In the genomic region with DNA sequence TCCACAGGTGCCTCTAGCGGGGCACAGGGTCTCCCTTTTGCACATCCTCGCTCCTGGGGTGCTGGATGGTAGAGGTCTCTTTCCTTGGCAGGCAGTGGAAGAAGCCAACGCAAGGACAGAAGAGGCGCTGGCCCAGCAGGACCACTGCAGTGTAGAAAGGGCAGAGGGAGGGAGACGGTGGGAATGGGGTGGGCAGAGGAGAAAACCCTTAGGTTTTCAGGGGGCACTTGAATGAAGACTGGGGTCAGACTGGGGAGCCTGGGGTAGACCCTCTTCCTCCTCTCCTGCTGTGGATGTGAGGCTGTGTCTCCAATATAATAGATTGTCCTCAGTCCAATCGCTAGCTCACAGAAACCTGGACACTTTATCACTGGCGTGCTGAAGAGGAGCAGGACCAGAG, we compare ENCODE assay signal across 12 mouse cellular contexts. TPM values are rescaled to one million over a fixed set of nuclear protein-coding genes. Genes with fewer than 3 reads are reported as not detected.
DNase-seq lines count a peak whose midpoint lies in the region; ATAC-seq lines count a peak whose summit lies in the region.
"Had no signal": no experiment of that assay in that cellular context is flagged by ENCODE, and none has a peak within 500 bp of the region (broad histone marks: within the 10 kb centered on the region; RNA-seq: fewer than 3 reads in every experiment).

No protein-coding gene starts in this region.

- H3K9me3 ChIP-seq in heart, embryonic 13.5 days = no peaks in the 10 kb centered on the region
- H3K9me3 ChIP-seq in midbrain, embryonic 15.5 days = no peaks in the 10 kb centered on the region
- no peaks in the 10 kb centered on the region for H3K9me3 ChIP-seq in midbrain, embryonic 13.5 days
- H3K9me3 ChIP-seq in intestine, embryonic 16.5 days (ENCODE audit: control insufficient read depth, low read length) = no peaks in the 10 kb centered on the region
- H3K9me3 ChIP-seq in stomach, embryonic 16.5 days (replicated peaks; ENCODE audit: control insufficient read depth, low read length) = no peaks in the 10 kb centered on the region

- peak overlapping the region; percentile 91; the same call in 1 of the 2 replicates for H3K4me2 ChIP-seq in heart, embryonic 13.5 days
- no peak overlapping the region for H3K4me2 ChIP-seq in midbrain, embryonic 15.5 days
- no peak overlapping the region for H3K4me2 ChIP-seq in midbrain, embryonic 13.5 days (replicated peaks)
- no peak overlapping the region; the same call in 1 of the 2 replicates for H3K4me2 ChIP-seq in intestine, embryonic 16.5 days (ENCODE audit: low read depth, low read length)
- H3K4me2 ChIP-seq in stomach, embryonic 16.5 days (ENCODE audit: low read depth, low read length) = peak overlapping the region; percentile 71; the same call in 1 of the 2 replicates

- 0 out of 2 replicates have a peak overlapping the region, but pooled peaks have one; percentile 61 for H3K4me3 ChIP-seq in heart, embryonic 13.5 days
- H3K4me3 ChIP-seq in midbrain, embryonic 15.5 days = 0 out of 2 replicates have a peak overlapping the region, but pooled peaks have one; percentile 47
- no peak overlapping the region for H3K4me3 ChIP-seq in midbrain, embryonic 13.5 days (replicated peaks)
- H3K4me3 ChIP-seq in intestine, embryonic 16.5 days (ENCODE audit: low read length) = peak overlapping the region; percentile 59; the same call in 1 of the 2 replicates
- peak overlapping the region; percentile 57 for H3K4me3 ChIP-seq in stomach, embryonic 16.5 days (replicated peaks; ENCODE audit: low read length)

- H3K4me1 ChIP-seq in heart, embryonic 13.5 days = peaks cover 29% of the 10 kb centered on the region
- peaks cover 32% of the 10 kb centered on the region for H3K4me1 ChIP-seq in midbrain, embryonic 15.5 days
- H3K4me1 ChIP-seq in midbrain, embryonic 13.5 days (replicated peaks) = peaks cover 34% of the 10 kb centered on the region
- peaks cover 26% of the 10 kb centered on the region for H3K4me1 ChIP-seq in intestine, embryonic 16.5 days (ENCODE audit: control insufficient read depth, insufficient read depth, low read length)
- H3K4me1 ChIP-seq in stomach, embryonic 16.5 days (ENCODE audit: control insufficient read depth, insufficient read depth, low read length) = peaks cover 19% of the 10 kb centered on the region

- H3K27ac ChIP-seq in heart, embryonic 13.5 days (replicated peaks) = no peak overlapping the region
- H3K27ac ChIP-seq in midbrain, embryonic 15.5 days = no peak overlapping the region
- no peak overlapping the region for H3K27ac ChIP-seq in midbrain, embryonic 13.5 days
- H3K27ac ChIP-seq in intestine, embryonic 16.5 days (ENCODE audit: low read length) = no peak overlapping the region
- no peak overlapping the region for H3K27ac ChIP-seq in stomach, embryonic 16.5 days (ENCODE audit: low read length)

- H3K36me3 ChIP-seq in heart, embryonic 13.5 days = no peaks in the 10 kb centered on the region
- H3K36me3 ChIP-seq in midbrain, embryonic 15.5 days (replicated peaks) = no peaks in the 10 kb centered on the region
- no peaks in the 10 kb centered on the region for H3K36me3 ChIP-seq in midbrain, embryonic 13.5 days
- no peaks in the 10 kb centered on the region for H3K36me3 ChIP-seq in intestine, embryonic 16.5 days (ENCODE audit: control insufficient read depth, insufficient read depth, low read length)
- no peaks in the 10 kb centered on the region for H3K36me3 ChIP-seq in stomach, embryonic 16.5 days (ENCODE audit: control insufficient read depth, insufficient read depth, low read length)

- DNase-seq in heart, adult 11 months = no peak
- DNase-seq in adipocyte (ENCODE audit: low spot score) = no peak
- DNase-seq in urinary bladder, postnatal 36 days (ENCODE audit: low spot score in 2 of 2) = no peak
- DNase-seq: adrenal gland, adult 2 months; lung, adult 2 months had no signal

- ATAC-seq in heart, embryonic 13.5 days (ENCODE audit: extremely low read depth, insufficient number of reproducible peaks, low FRiP score, low TSS enrichment) = no peak
- no peak for ATAC-seq in midbrain, embryonic 15.5 days (replicated peaks)
- ATAC-seq in midbrain, embryonic 13.5 days = no peak
- ATAC-seq in intestine, embryonic 16.5 days = no peak
- ATAC-seq in stomach, embryonic 16.5 days (ENCODE audit: insufficient read depth, low FRiP score) = no peak
- ATAC-seq: inflammation-experienced regulatory T-cells, adult 6 months; Patski had no signal

- peaks cover 94% of the 10 kb centered on the region for H3K27me3 ChIP-seq in heart, embryonic 13.5 days (replicated peaks)
- H3K27me3 ChIP-seq in midbrain, embryonic 15.5 days (replicated peaks) = peaks cover 53% of the 10 kb centered on the region
- H3K27me3 ChIP-seq in midbrain, embryonic 13.5 days = peaks cover 79% of the 10 kb centered on the region
- peaks cover 52% of the 10 kb centered on the region for H3K27me3 ChIP-seq in intestine, embryonic 16.5 days (replicated peaks; ENCODE audit: control insufficient read depth, insufficient read depth, low read length)
- peaks cover 33% of the 10 kb centered on the region for H3K27me3 ChIP-seq in stomach, embryonic 16.5 days (ENCODE audit: control insufficient read depth, insufficient read depth, low read length)

- 18% methylated on average over 7 of the region's 7 CpGs for WGBS in heart, embryonic 13.5 days
- 31% methylated on average over 7 of the region's 7 CpGs for WGBS in midbrain, embryonic 15.5 days
- WGBS in midbrain, embryonic 13.5 days = 21% methylated on average over 7 of the region's 7 CpGs
- 34% methylated on average over 7 of the region's 7 CpGs for WGBS in intestine, embryonic 16.5 days
- 31% methylated on average over 7 of the region's 7 CpGs for WGBS in stomach, embryonic 16.5 days

- H3K9ac ChIP-seq in heart, embryonic 13.5 days = no peak overlapping the region
- H3K9ac ChIP-seq in midbrain, embryonic 15.5 days = no peak overlapping the region
- H3K9ac ChIP-seq in midbrain, embryonic 13.5 days (replicated peaks) = no peak overlapping the region
- no peak overlapping the region for H3K9ac ChIP-seq in intestine, embryonic 16.5 days (ENCODE audit: low read depth, low read length)
- H3K9ac ChIP-seq in stomach, embryonic 16.5 days (ENCODE audit: low read length) = no peak overlapping the region

RNA-seq across cellular contexts. Expression of a gene that starts 1.1 kb away (rescaled TPM):
- 0.08 and 0.20 TPM in 2 replicates for polyA plus RNA-seq in heart, embryonic 13.5 days (2015; fragmentation: Nextera tagmentation; extraction: Ambion mirVana)
- 3.0 and 3.2 TPM in 2 replicates for polyA plus RNA-seq in midbrain, embryonic 15.5 days (2015; fragmentation: Nextera tagmentation; extraction: Ambion mirVana)
- polyA plus RNA-seq in midbrain, embryonic 13.5 days (2015; fragmentation: Nextera tagmentation; extraction: Ambion mirVana) = 2.3 and 2.4 TPM in 2 replicates
- 1.1 and 1.4 TPM in 2 replicates for polyA plus RNA-seq in intestine, embryonic 16.5 days (2015; fragmentation: Nextera tagmentation; extraction: Ambion mirVana)
- 2.2 and 2.6 TPM in 2 replicates for polyA plus RNA-seq in stomach, embryonic 16.5 days (2015; fragmentation: Nextera tagmentation; extraction: Ambion mirVana)

Comparison
In these comparisons a context has a peak if more than half of its experiments do, and no peak if none do; other contexts are left out.
1. H3K4me2 ChIP-seq: peak in heart, embryonic 13.5 days (single experiment) and stomach, embryonic 16.5 days (single experiment); none in midbrain, embryonic 15.5 days (single experiment), midbrain, embryonic 13.5 days (single experiment) and intestine, embryonic 16.5 days (single experiment).